In the genomic region with DNA sequence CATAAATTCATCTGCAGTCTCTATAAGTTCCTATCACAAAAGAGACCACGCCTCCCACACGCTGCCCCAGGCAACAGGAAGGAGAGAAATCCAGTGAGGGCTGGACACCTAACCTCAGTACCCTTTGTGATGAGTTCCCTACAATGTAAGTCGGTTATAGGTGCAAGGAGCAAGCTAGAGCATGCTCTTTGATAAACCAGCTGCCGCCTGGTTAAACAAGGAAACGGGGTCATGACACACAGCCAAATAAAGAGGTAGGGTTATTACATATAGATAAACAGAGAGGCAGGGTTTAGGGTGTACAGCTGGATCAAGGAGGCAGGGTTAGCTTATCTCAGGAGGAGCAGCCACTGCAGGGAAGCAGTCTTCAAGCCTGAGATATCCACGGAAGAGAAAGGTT, we compare ENCODE assay signal across 17 mouse cellular contexts. TPM values are rescaled to one million over a fixed set of nuclear protein-coding genes. Genes with fewer than 3 reads are reported as not detected.
A peak's percentile ranks its signal among the peaks of the same experiment; 100 is the strongest.
DNase-seq lines count a peak whose midpoint lies in the region; ATAC-seq lines count a peak whose summit lies in the region.
"Had no signal": no experiment of that assay in that cellular context is flagged by ENCODE, and none has a peak within 500 bp of the region (broad histone marks: within the 10 kb centered on the region; RNA-seq: fewer than 3 reads in every experiment).

No protein-coding gene starts in this region.

- 7% methylated on average over 6 of the region's 6 CpGs for WGBS in liver, embryonic 15.5 days (ENCODE audit: insufficient replicate concordance)

- peak overlapping the region; percentile 95 for H3K27ac ChIP-seq in liver, embryonic 15.5 days (replicated peaks)
- H3K27ac ChIP-seq: heart, adult 2 months had no signal

- H3K4me1 ChIP-seq in liver, embryonic 15.5 days (replicated peaks), result peaks cover 52% of the 10 kb centered on the region

- H3K36me3 ChIP-seq in liver, embryonic 15.5 days (replicated peaks), result no peaks in the 10 kb centered on the region

- H3K4me3 ChIP-seq in liver, embryonic 15.5 days (replicated peaks), result peak overlapping the region; percentile 36
- H3K4me3 ChIP-seq: heart, adult 2 months had no signal

- H3K9ac ChIP-seq in liver, embryonic 15.5 days, result peak overlapping the region; percentile 52

- ATAC-seq in erythroid progenitor cell, adult 5-6 weeks (replicated peaks; ENCODE audit: low FRiP score, poor library complexity, severe bottlenecking), result peak; percentile 95
- ATAC-seq in liver, embryonic 15.5 days (ENCODE audit: insufficient read depth), result peak; percentile 100

- peak overlapping the region; percentile 69 for H3K4me2 ChIP-seq in liver, embryonic 15.5 days

- H3K9me3 ChIP-seq in liver, embryonic 15.5 days (replicated peaks), result no peaks in the 10 kb centered on the region

- H3K27me3 ChIP-seq in liver, embryonic 15.5 days, result no peaks in the 10 kb centered on the region

- DNase-seq in spleen, postnatal 10 days (ENCODE audit: low spot score in 2 of 2), result peak; percentile 62 to 63
- DNase-seq in spleen, adult 18-20 months, result no peak
- DNase-seq in urinary bladder, postnatal 25 days (ENCODE audit: low spot score), result peak; percentile 29
- no peak for DNase-seq in left cerebral cortex, postnatal 10 days (ENCODE audit: extremely low spot score in 1 of 2, low spot score in 2 of 2)
- DNase-seq in neural tube, embryonic 10.5 days (ENCODE audit: extremely low spot score, low spot score), result no peak
- no peak for DNase-seq in layer of hippocampus, postnatal 25 days (ENCODE audit: extremely low spot score in 1 of 2, low spot score in 1 of 2)
- DNase-seq: cerebellum, adult 11 months; embryo, embryonic 11 days; heart, adult 2 months; lung, adult 18-20 months had no signal

- intact Hi-C loops in left cerebral cortex, postnatal 10 days (cut with DNase I), result no loop called here

RNA-seq across cellular contexts. Expression of gene Mgat4e, which starts 22.7 kb away (rescaled TPM):
- not detected in 2 replicates for total RNA-seq in erythroid progenitor cell, adult 5-6 weeks (2015; ENCODE audit: low replicate concordance)
- not detected in 2 replicates for total RNA-seq in erythroid progenitor cell, adult 5-6 weeks (2017; ENCODE audit: low replicate concordance)
- not detected in 2 replicates for polyA plus RNA-seq in liver, embryonic 15.5 days (2015; fragmentation: Nextera tagmentation; extraction: Ambion mirVana)
- under 1 TPM in 1 of 2 experiments, not detected in 1; 0.24 TPM for total RNA-seq in left cerebral cortex, postnatal 10 days (2021)
- not detected for total RNA-seq in layer of hippocampus, postnatal 25 days (2021)
- total RNA-seq: adrenal gland, adult 18-20 months; heart, adult 2 months; left cerebral cortex, adult 18-20 months had no signal
- polyA plus RNA-seq: heart, adult 2 months; hindbrain, embryonic 11.5 days; kidney, embryonic 14.5 days; spleen, adult 2 months had no signal

RNA-seq across cellular contexts. Expression of gene Rabif, which starts 32.3 kb away (rescaled TPM):
- total RNA-seq in erythroid progenitor cell, adult 5-6 weeks (2015; ENCODE audit: low replicate concordance), result 15.5 and 18.4 TPM in 2 replicates
- 3.6 and 11.7 TPM in 2 replicates for total RNA-seq in erythroid progenitor cell, adult 5-6 weeks (2017; ENCODE audit: low replicate concordance)
- polyA plus RNA-seq in liver, embryonic 15.5 days (2015; fragmentation: Nextera tagmentation; extraction: Ambion mirVana), result 15.8 and 16.5 TPM in 2 replicates
- 10 to 100 TPM; 36.1 to 39.4 TPM for total RNA-seq in left cerebral cortex, postnatal 10 days (2021)
- 10 to 100 TPM; 23.6 to 28.2 TPM for total RNA-seq in layer of hippocampus, postnatal 25 days (2021)

RNA-seq across cellular contexts. Expression of gene Kdm5b, which starts 33.2 kb away (rescaled TPM):
- 5.4 and 20.1 TPM in 2 replicates for total RNA-seq in erythroid progenitor cell, adult 5-6 weeks (2015; ENCODE audit: low replicate concordance)
- total RNA-seq in erythroid progenitor cell, adult 5-6 weeks (2017; ENCODE audit: low replicate concordance), result 2.2 and 4.1 TPM in 2 replicates
- 5.6 TPM in 2 replicates for polyA plus RNA-seq in liver, embryonic 15.5 days (2015; fragmentation: Nextera tagmentation; extraction: Ambion mirVana)
- 10 to 100 TPM; 63.8 to 66.6 TPM for total RNA-seq in left cerebral cortex, postnatal 10 days (2021)
- 10 to 100 TPM; 71.1 to 75.3 TPM for total RNA-seq in layer of hippocampus, postnatal 25 days (2021)

Comparison
In these comparisons a context has a peak if more than half of its experiments do, and no peak if none do; other contexts are left out.
1. DNase-seq: peak in spleen, postnatal 10 days (2 of 2) and urinary bladder, postnatal 25 days (single experiment); none in spleen, adult 18-20 months (0 of 2), left cerebral cortex, postnatal 10 days (0 of 2), neural tube, embryonic 10.5 days (single experiment) and layer of hippocampus, postnatal 25 days (0 of 2).